Mouse (Mus musculus): ENCODE measurements around the gene Gm9639. TPM values are rescaled to one million over a fixed set of nuclear protein-coding genes. Genes with fewer than 3 reads are reported as not detected.
"Not testable (repeated sequence)": the region's sequence is repeated elsewhere in the genome, so short reads cannot be mapped to it uniquely, and the experiment has no call there.

Gene Gm9639
- not detected for total RNA-seq (2021)
- long read RNA-seq, experiment 1, result 0 reads
- long read RNA-seq, experiment 2, result 0 reads

DNA sequence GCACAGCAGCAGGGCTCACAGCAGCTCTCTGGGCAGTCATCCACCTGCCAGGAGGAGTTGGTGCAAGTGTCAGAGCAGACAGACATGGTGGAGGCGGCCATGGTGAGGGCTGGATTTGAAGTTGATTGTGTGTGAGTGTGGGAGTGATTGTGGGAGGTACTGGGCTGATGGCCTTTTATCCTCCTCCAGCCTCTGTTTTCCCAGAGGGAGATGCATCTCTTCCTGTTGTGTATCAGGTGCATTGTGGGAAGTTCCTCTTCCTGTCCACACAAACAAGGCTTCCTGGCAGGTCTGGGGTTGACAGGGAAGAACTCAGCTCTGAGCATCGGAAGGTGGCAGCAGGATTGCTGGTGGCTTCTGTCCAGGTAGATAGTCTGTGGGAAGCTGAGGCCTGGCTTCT is at the start of gene Gm9639:
Gm9639 (minus strand) TSS at position 101 of the 400 bp plus-strand sequence.
- DNase-seq (ENCODE audit: low spot score in 2 of 2), result no peak

DNA sequence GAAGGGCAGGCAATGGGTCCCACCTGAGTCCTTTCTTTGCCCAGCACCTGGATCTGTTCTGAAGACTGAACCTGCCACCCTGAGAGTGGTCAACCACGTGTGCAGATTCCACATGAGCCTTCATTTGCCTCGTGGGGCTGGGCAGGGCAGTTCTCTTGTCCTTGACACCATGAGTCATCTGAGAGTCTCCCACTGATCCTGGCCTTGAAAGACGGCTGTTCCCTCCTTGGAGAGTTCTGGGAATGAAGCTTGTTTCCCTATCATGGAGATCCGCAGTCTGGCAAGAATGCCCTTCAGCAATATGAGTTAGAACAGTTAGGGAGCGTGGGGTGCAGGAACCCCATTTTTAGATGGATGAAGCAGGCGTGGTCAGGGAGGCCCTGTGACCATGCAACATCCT is 44.1 kb upstream of the Gm9639 start:
- no peak for DNase-seq (ENCODE audit: low spot score in 2 of 2)

DNA sequence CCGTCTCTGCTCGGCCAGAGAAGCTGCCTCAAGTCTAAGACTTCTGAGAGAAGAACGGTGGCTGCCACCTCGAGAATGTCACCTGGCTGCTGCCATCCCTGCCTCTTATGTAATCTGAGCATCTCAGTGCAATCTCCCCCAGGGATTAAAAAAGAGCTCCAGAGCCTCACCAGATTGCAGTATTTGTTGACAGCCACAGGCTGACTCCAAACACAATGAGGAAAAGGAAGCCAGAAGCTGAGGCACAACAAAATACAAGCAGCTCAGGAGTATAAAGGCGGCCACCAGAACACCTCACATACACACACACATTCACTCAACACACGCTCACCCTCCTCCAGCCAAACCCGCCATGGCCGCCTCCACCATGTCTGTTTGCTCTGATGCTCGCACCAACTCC is 40.8 kb upstream of the Gm9639 start, which contains the start of gene Krtap10-10:
Krtap10-10 (plus strand) TSS at position 301 of the 400 bp plus-strand sequence.
- no peak for DNase-seq (ENCODE audit: low spot score in 2 of 2)

GRCm38 (mm10) chr10:77826951-77827350 is 32.1 kb upstream of the Gm9639 start, which contains the start of gene Krtap10-4:
Krtap10-4 (minus strand) TSS chr10:77827095.
- DNase-seq (ENCODE audit: low spot score in 2 of 2), result no peak

DNA sequence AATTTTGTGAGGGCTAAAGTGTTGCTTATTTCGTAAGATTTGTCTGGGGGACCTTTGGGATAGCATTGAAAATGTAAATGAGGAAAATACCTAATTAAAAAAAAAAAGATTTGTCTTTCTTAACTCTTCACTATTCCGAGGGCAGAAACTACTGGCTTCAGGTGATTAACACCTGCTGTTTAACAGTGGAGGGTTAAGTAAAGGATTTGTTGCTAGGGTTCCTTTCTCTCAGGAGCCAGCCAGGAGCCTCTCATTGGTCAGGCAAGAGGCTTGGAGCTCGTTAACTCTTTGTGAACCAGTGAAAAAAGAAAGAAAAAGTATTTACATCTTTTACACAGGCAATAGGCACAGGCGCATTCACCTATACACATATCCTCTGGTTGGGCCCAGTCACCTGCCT is 24.3 kb upstream of the Gm9639 start:
- DNase-seq (ENCODE audit: low spot score in 2 of 2), result no peak

GRCm38 (mm10) chr10:77818523-77818922 is 23.6 kb upstream of the Gm9639 start:
- DNase-seq (ENCODE audit: low spot score in 2 of 2), result no peak

DNA sequence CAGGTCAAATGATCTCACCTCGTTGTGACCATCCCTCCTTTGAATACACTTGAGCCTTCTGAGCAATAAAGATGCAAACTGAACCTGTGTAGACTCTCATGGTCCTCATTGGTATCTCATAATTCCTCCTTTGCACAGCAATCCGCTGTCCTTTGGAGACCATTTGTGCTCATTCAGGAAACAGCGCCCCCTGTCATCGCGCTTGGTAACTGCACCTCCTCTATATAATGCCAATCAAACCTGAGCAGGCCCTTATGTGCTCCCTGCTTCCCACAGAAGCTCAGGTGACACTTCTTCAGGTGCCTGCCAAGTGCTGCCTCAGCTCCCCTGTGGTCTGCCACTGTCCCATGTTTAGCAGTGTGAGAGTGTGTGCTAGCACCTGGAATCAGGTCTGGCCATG is 20.6 kb upstream of the Gm9639 start:
- DNase-seq (ENCODE audit: low spot score in 2 of 2), result no peak

DNA sequence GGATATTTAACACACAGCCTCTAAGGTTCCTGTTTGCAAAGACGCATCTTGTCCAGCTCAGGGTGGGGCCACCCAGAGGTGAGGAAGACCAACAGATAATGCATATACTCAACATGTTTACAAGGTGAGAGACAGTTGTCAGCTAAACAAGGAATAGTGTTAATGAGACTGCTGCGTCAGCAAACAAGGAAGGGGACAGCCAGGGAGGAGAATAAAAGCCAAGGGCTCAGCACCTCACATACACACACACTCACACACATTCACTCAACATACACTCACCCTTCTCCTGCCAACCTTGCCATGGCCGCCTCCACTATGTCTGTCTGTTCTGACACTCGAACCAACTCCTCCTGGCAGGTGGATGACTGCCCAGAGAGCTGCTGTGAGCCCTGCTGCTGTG is 19.5 kb upstream of the Gm9639 start, which contains the start of gene Gm2696:
Gm2696 (plus strand) TSS at position 301 of the 400 bp plus-strand sequence.
- no peak for DNase-seq (ENCODE audit: low spot score in 2 of 2)

- no peak for DNase-seq (ENCODE audit: low spot score in 2 of 2)
Observed at GRCm38 (mm10) chr10:77811743-77812142, 16.9 kb upstream of the Gm9639 start, which contains the start of gene Gm9507. Gm9507 (minus strand) TSS chr10:77811843.

GRCm38 (mm10) chr10:77804095-77804494 is 9.2 kb upstream of the Gm9639 start:
- no peak for DNase-seq (ENCODE audit: low spot score in 2 of 2)

DNA sequence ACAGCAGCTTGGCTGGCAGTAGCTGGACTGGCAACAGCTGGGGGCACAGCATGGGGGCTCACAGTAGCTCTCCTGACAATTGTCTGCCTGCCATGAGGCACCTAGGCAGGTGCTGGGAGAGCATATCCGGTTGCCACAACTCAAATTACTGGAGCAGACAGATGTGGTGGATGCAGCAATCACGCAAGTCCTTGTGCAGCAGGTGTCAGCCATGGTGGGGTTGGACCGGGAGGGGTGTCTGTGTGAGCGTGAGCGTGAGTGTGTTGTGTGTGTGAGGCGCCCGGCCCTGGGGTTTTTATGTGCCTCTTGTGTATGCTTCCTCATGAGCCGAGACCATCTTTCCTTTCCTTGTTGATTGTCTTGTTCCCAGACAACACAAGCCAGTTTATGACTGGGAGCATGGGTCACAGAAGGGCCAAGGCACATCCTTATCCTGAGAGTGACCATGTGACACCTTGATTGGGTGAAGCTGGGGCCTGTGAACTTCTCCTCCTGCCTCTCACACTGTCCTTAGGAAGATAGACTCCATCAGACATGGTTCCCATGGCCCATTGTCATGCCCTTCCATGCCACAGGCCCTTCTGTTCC is 4.1 kb upstream of the Gm9639 start, which contains the start of gene Gm19668:
Gm19668 (minus strand) TSS at position 213 of the 588 bp plus-strand sequence.
- no peak for DNase-seq (ENCODE audit: low spot score in 2 of 2)

DNA sequence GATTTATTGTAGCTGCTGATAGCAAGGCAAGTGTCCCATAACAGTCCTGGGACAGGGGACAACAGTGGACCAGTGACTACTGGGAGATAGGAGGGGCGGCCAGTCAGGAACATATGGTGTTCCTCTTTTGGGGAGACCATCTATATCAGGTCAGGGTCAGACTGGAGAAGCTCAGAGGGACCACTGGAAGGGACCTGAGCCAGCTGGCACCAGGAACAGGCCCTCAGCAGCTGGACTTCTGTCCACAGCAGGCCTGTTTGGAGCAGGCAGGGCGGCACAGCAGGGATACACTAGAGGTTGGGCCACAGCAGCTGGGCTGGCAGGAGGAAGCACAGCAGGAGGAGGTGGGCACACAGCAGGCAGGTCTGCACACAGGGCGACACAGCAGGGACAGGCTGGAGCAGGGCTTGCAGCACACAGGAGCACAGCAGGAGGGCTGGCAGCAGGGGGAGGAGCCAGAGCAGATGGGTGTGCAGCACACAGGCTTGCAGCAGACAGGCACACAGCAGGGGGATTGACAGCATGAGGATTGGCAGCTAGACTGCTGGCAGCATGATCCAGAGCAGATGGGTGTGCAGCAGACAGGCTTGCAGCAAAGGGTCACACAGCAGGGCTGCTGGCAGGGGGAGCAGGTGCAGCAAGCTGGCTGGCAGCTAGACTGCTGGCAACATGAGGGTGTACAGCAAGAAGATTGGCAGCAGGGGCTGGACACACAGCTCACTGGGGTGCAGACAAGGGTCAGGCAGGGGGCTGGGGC is 3.5 kb upstream of the Gm9639 start:
- DNase-seq (ENCODE audit: low spot score in 2 of 2), result not testable (repeated sequence)

- no peak for DNase-seq (ENCODE audit: low spot score in 2 of 2)
Observed at GRCm38 (mm10) chr10:77797677-77798076, 2.8 kb upstream of the Gm9639 start.

GRCm38 (mm10) chr10:77788621-77789020 is 6.3 kb downstream of the Gm9639 start:
- DNase-seq (ENCODE audit: low spot score in 2 of 2), result no peak

DNA sequence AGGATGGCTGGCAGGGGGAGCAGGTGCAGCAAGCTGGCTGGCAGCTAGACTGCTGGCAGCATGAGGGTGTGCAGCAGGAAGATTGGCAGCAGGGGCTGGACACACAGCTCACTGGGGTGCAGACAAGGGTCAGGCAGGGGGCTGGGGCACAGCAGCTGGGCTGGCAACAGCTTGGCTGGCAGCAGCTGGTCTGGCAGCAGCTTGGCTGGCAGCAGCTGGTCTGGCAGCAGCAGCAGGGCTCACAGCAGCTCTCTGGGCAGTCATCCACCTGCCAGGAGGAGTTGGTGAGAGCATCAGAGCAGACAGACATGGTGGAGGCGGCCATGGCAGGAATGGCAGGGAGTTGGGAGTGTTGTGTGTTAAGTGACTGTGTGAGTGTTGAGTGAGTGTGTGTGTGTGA is 7.0 kb downstream of the Gm9639 start, which contains the start of gene Gm7137:
Gm7137 (minus strand) TSS at position 325 of the 400 bp plus-strand sequence.
- not testable (repeated sequence) for DNase-seq (ENCODE audit: low spot score in 2 of 2)

- not testable (repeated sequence) for DNase-seq (ENCODE audit: low spot score in 2 of 2)
Observed at GRCm38 (mm10) chr10:77783396-77783795, 11.5 kb downstream of the Gm9639 start.

- not testable (repeated sequence) for DNase-seq (ENCODE audit: low spot score in 2 of 2)
Observed at GRCm38 (mm10) chr10:77782442-77782841, 12.4 kb downstream of the Gm9639 start, which contains the start of gene Gm3250. Gm3250 (minus strand) TSS chr10:77782542.

DNA sequence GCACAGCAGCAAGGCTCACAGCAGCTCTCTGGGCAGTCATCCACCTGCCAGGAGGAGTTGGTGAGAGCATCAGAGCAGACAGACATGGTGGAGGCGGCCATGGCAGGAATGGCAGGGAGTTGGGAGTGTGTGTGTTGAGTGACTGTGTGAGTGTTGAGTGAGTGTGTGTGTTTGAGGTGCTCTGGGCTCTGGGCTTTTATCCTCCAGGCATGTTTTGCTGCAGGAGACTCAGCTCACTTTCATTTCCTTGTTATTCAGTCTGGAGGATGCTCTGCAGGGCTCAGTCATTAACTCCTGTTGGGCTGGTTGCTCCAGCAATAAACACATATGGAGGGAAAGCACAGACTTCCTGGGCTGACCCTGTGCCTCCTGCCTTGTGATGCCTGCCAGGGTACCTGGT is 18.0 kb downstream of the Gm9639 start, which contains the start of gene Gm7138:
Gm7138 (minus strand) TSS at position 101 of the 400 bp plus-strand sequence.
- not testable (repeated sequence) for DNase-seq (ENCODE audit: low spot score in 2 of 2)

DNA sequence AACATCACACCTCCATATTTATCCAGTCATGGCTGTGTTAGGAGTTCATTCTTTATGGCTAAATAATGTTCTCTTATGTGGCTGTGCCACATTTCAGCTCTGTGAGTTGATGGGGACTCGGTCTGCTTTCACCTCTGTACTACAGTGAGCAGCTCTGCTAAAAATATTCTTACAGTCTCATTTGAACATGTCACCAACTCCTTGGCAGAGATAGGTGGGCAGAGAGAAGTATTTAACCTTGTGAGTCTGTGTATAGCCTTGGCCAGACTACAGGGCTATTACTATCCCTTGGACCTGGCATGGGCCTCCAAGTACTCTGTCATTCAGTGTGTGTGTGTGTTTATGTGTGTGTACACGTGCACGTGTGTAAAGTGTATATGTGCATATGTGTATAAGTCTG is 22.7 kb downstream of the Gm9639 start:
- not testable (repeated sequence) for DNase-seq (ENCODE audit: low spot score in 2 of 2)

- not testable (repeated sequence) for DNase-seq (ENCODE audit: low spot score in 2 of 2)
Observed at GRCm38 (mm10) chr10:77771225-77771624, 23.7 kb downstream of the Gm9639 start, which contains the start of gene Gm3238. Gm3238 (minus strand) TSS chr10:77771325.

DNA sequence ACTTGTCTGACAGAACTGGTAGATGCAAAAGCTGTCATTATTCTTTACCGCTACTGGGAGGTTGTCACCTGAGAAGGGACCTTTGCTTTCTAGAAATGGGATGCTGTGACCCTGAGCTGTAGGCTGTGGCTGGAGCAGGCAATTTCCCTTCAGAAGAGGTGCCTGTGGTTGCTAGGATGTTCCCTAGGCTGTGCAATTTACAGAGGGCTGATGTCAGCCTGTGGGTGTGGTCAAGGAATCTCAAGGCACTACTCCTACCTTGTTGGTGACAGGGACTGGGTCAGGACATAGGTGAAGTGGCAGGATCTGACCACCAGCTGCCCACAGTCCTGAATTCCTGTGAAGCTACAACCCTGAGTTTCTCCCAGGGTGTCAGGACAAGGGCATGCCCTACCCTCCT is 25.1 kb downstream of the Gm9639 start:
- DNase-seq (ENCODE audit: low spot score in 2 of 2), result no peak

DNA sequence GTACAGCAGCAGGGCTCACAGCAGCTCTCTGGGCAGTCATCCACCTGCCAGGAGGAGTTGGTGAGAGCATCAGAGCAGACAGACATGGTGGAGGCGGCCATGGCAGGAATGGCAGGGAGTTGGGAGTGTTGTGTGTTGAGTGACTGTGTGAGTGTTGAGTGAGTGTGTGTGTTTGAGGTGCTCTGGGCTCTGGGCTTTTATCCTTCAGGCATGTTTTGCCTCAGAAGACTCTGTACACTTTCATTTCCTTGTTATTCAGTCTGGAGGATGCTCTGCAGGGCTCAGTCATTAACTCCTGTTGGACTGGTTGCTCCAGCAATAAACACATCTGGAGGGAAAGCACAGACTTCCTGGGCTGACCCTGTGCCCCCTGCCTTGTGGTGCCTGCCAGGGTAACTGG is 35.3 kb downstream of the Gm9639 start, which contains the start of gene Gm3233:
Gm3233 (minus strand) TSS at position 101 of the 400 bp plus-strand sequence.
- DNase-seq (ENCODE audit: low spot score in 2 of 2), result not testable (repeated sequence)

All from adrenal gland, postnatal 4 days (tissue).